9 mouse cellular contexts compared by ENCODE assay signal in genomic region chr8:93140696-93141095, GRCm38 (mm10). TPM values are rescaled to one million over a fixed set of nuclear protein-coding genes. Genes with fewer than 3 reads are reported as not detected.
DNase-seq lines count a peak whose midpoint lies in the region; ATAC-seq and TF ChIP-seq lines count a peak whose summit lies in the region.
"Had no signal": no experiment of that assay in that cellular context is flagged by ENCODE, and none has a peak within 500 bp of the region (broad histone marks: within the 10 kb centered on the region; RNA-seq: fewer than 3 reads in every experiment).

No protein-coding gene starts in this region.

- H3K36me3 ChIP-seq in midbrain, postnatal 0 days (ENCODE audit: insufficient read depth, low read length): no peaks in the 10 kb centered on the region

- WGBS in midbrain, postnatal 0 days: 48% methylated on average over 1 of the region's 1 CpGs

- H3K4me2 ChIP-seq in midbrain, postnatal 0 days (ENCODE audit: low read depth, low read length, poor library complexity, severe bottlenecking): no peak overlapping the region

- intact Hi-C loops in gastrocnemius, postnatal 14 days (cut with DNase I; ENCODE audit: low total_unique reads): no loop called here

- H3K4me3 ChIP-seq in midbrain, postnatal 0 days (ENCODE audit: low read depth, low read length): no peak overlapping the region

- H3K9me3 ChIP-seq in midbrain, postnatal 0 days (ENCODE audit: low read length): no peaks in the 10 kb centered on the region

- H3K27me3 ChIP-seq in midbrain, postnatal 0 days (ENCODE audit: insufficient read depth, low read length): no peaks in the 10 kb centered on the region

- no peak overlapping the region for H3K9ac ChIP-seq in midbrain, postnatal 0 days (replicated peaks; ENCODE audit: low read length, poor library complexity, severe bottlenecking)

- no peak for ATAC-seq in midbrain, postnatal 0 days (ENCODE audit: low FRiP score)
- no peak for ATAC-seq in monocyte, adult 5-6 weeks (replicated peaks; ENCODE audit: insufficient number of reproducible peaks, low FRiP score, low TSS enrichment, poor library complexity, severe bottlenecking)

- TF ChIP-seq CTCF in midbrain, postnatal 0 days (IDR thresholded peaks at IDR 0.05): peak; percentile 62

- peak; percentile 22 for DNase-seq in left cerebral cortex, adult 11 months (ENCODE audit: low spot score)
- DNase-seq in left cerebral cortex, adult 8-10 months (ENCODE audit: low spot score in 2 of 2): no peak
- DNase-seq in NIH3T3 (ENCODE audit: low read depth): peak; percentile 84
- DNase-seq in cerebellum, adult 18-20 months: peak; percentile 31 to 43
- DNase-seq in gastrocnemius, postnatal 14 days: peak; percentile 8
- peak; percentile 13 for DNase-seq in layer of hippocampus, adult 9-11 months
- DNase-seq in midbrain, postnatal 0 days (ENCODE audit: low spot score): peak; percentile 30

- no peaks in the 10 kb centered on the region for H3K4me1 ChIP-seq in midbrain, postnatal 0 days (ENCODE audit: insufficient read depth, low read length)

- no peak overlapping the region for H3K27ac ChIP-seq in midbrain, postnatal 0 days (ENCODE audit: low read depth, low read length)

RNA-seq across cellular contexts. Expression of gene Ces1c, which starts 9.6 kb away (rescaled TPM):
- not detected for total RNA-seq in left cerebral cortex, adult 8-10 months (2022)
- total RNA-seq in gastrocnemius, postnatal 14 days (2021): not detected
- not detected in 2 replicates for total RNA-seq in midbrain, postnatal 0 days (2014; rRNA removed)
- not detected in 2 replicates for polyA plus RNA-seq in midbrain, postnatal 0 days (2015; fragmentation: Nextera tagmentation; extraction: Ambion mirVana)
- total RNA-seq in monocyte, adult 5-6 weeks (2017): 0.29 TPM in 1 of 3 replicates, not detected in the others
- total RNA-seq: left cerebral cortex, postnatal 36 days had no signal

RNA-seq across cellular contexts. Expression of gene Ces1d, which starts 56.9 kb away (rescaled TPM):
- total RNA-seq in left cerebral cortex, adult 8-10 months (2022): 1 to 10 TPM in 1 of 4 experiments, under 1 TPM in 3; 0.30 to 3.7 (median 0.43) TPM
- total RNA-seq in gastrocnemius, postnatal 14 days (2021): 1 to 10 TPM; 3.3 to 5.0 TPM
- total RNA-seq in midbrain, postnatal 0 days (2014; rRNA removed): 0.22 and 0.33 TPM in 2 replicates
- 0.17 and 0.18 TPM in 2 replicates for polyA plus RNA-seq in midbrain, postnatal 0 days (2015; fragmentation: Nextera tagmentation; extraction: Ambion mirVana)
- total RNA-seq in monocyte, adult 5-6 weeks (2017): not detected in 3 replicates
- total RNA-seq: left cerebral cortex, postnatal 36 days had no signal

Comparison
In these comparisons a context has a peak if more than half of its experiments do, and no peak if none do; other contexts are left out.
1. DNase-seq: peak in left cerebral cortex, adult 11 months (single experiment), NIH3T3 (single experiment), cerebellum, adult 18-20 months (2 of 2), gastrocnemius, postnatal 14 days (single experiment), layer of hippocampus, adult 9-11 months (single experiment) and midbrain, postnatal 0 days (single experiment); none in left cerebral cortex, adult 8-10 months (0 of 2).